7 mouse cellular contexts compared by ENCODE assay signal in the genomic region with DNA sequence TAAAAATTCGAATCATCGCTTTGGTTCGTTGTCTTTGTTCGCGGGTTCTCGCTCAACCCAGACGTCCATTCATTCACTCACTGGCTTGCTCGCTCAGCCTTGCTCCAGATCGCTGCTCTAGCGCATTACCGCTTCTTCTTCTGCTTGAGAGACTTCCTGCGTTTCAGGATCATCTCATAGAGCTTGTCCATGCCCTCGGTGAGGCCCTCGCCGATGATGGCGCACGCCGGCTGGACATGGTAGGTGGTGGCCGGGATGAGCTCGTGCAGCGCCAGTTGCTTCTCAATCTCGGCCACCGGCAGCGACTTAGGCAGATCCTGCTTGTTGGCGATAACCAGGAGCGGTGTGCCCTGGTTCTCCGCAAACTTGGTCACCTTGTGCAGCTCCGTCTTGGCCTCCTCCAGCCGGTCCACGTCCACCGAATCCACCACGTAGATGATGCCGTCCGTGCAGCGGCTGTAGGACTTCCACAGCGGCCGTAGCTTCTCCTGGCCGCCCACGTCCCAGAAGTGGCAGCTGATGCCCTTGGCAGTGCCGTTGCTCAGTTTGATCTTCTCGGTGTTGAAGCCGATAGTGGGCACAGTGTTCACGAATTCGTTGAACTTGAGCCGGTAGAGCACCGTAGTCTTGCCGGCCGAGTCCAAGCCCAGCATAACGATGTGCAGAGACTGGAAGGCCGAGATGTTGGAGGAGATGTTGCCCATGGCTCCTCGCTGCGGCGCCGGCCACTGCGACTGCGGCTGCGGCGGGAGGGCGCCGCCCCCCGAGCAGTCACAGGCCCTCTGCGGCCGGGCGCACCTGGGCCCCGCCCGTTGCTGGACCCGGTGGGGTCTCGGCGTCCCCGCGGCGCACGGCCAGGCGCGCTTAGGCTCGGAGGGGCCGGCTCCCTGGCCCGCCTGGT. TPM values are rescaled to one million over a fixed set of nuclear protein-coding genes. Genes with fewer than 3 reads are reported as not detected.
A peak's percentile ranks its signal among the peaks of the same experiment; 100 is the strongest.
DNase-seq lines count a peak whose midpoint lies in the region; ATAC-seq and TF ChIP-seq lines count a peak whose summit lies in the region.

No protein-coding gene starts in this region.

- ATAC-seq in forebrain, embryonic 12.5 days (ENCODE audit: low FRiP score), result peak; percentile 44
- ATAC-seq in hindbrain, embryonic 12.5 days (ENCODE audit: low FRiP score), result peak; percentile 61
- 0 out of 2 replicates have a peak, but pooled peaks have one; percentile 16 for ATAC-seq in megakaryocyte-erythroid progenitor cell, adult 5-6 weeks (replicated peaks; ENCODE audit: low FRiP score, low TSS enrichment, poor library complexity, severe bottlenecking)

- H3K4me2 ChIP-seq in forebrain, embryonic 12.5 days, result peak overlapping the region; percentile 70
- peak overlapping the region; percentile 74 for H3K4me2 ChIP-seq in hindbrain, embryonic 12.5 days (replicated peaks)

- H3K36me3 ChIP-seq in forebrain, embryonic 12.5 days (replicated peaks), result peaks cover 13% of the 10 kb centered on the region
- H3K36me3 ChIP-seq in hindbrain, embryonic 12.5 days, result peaks cover 15% of the 10 kb centered on the region
- peaks cover 7% of the 10 kb centered on the region for H3K36me3 ChIP-seq in limb, embryonic 10.5 days
- H3K36me3 ChIP-seq in spleen, adult 2 months (ENCODE audit: control insufficient read depth, insufficient read depth, low read length), result no peaks in the 10 kb centered on the region

- peak overlapping the region; percentile 96 for H3K4me3 ChIP-seq in bone marrow macrophage, adult 2 months (ENCODE audit: insufficient read depth, low read length)
- peak overlapping the region; percentile 95 for H3K4me3 ChIP-seq in forebrain, embryonic 12.5 days (replicated peaks)
- H3K4me3 ChIP-seq in hindbrain, embryonic 12.5 days, result peak overlapping the region; percentile 95
- peak overlapping the region; percentile 91 for H3K4me3 ChIP-seq in limb, embryonic 10.5 days
- H3K4me3 ChIP-seq in spleen, adult 2 months (ENCODE audit: extremely low read depth, insufficient read depth, insufficient read length), result peak overlapping the region; percentile 91

- TF ChIP-seq CTCF in bone marrow macrophage, adult 2 months (IDR thresholded peaks at IDR 0.05; ENCODE audit: low read depth, low read length), result no peak
- TF ChIP-seq CTCF in spleen, adult 2 months (IDR thresholded peaks at IDR 0.05; ENCODE audit: extremely low read depth, insufficient read depth, insufficient read length, insufficient replicate concordance), result no peak

- under 1% methylated on average over 78 of the region's 78 CpGs for WGBS in forebrain, embryonic 12.5 days
- 1% methylated on average over 78 of the region's 78 CpGs for WGBS in hindbrain, embryonic 12.5 days
- under 1% methylated on average over 78 of the region's 78 CpGs for WGBS in limb, embryonic 10.5 days
- WGBS in spleen, adult 2 months, result under 1% methylated on average over 78 of the region's 78 CpGs

- H3K27ac ChIP-seq in bone marrow macrophage, adult 2 months (ENCODE audit: insufficient read depth, low read depth, low read length), result peak overlapping the region; percentile 75
- peak overlapping the region; percentile 96 for H3K27ac ChIP-seq in forebrain, embryonic 12.5 days
- H3K27ac ChIP-seq in hindbrain, embryonic 12.5 days, result peak overlapping the region; percentile 98
- peak overlapping the region; percentile 97 for H3K27ac ChIP-seq in limb, embryonic 10.5 days
- peak overlapping the region; percentile 82 for H3K27ac ChIP-seq in spleen, adult 2 months (ENCODE audit: insufficient read depth, low read length)

- peak overlapping the region; percentile 97 for H3K9ac ChIP-seq in forebrain, embryonic 12.5 days
- peak overlapping the region; percentile 98 for H3K9ac ChIP-seq in hindbrain, embryonic 12.5 days

- DNase-seq in ES-CJ7 (ENCODE audit: low read depth, low spot score), result peak; percentile 25
- peak; percentile 70 for DNase-seq in limb, embryonic 10.5 days (ENCODE audit: low spot score)
- DNase-seq in spleen, adult 2 months (ENCODE audit: low read depth in 1 of 2, low spot score in 2 of 2), result peak in 1 of 2 experiments; percentile 16

- H3K27me3 ChIP-seq in forebrain, embryonic 12.5 days, result peaks cover 15% of the 10 kb centered on the region
- H3K27me3 ChIP-seq in hindbrain, embryonic 12.5 days, result no peaks in the 10 kb centered on the region
- peaks cover 13% of the 10 kb centered on the region; the same call in 1 of the 2 replicates for H3K27me3 ChIP-seq in limb, embryonic 10.5 days (ENCODE audit: low read depth, poor library complexity, severe bottlenecking)
- H3K27me3 ChIP-seq in spleen, adult 2 months (ENCODE audit: control insufficient read depth, insufficient read depth, low read length), result no peaks in the 10 kb centered on the region

- H3K9me3 ChIP-seq in forebrain, embryonic 12.5 days, result no peaks in the 10 kb centered on the region
- H3K9me3 ChIP-seq in hindbrain, embryonic 12.5 days (replicated peaks), result no peaks in the 10 kb centered on the region
- no peaks in the 10 kb centered on the region for H3K9me3 ChIP-seq in limb, embryonic 10.5 days (replicated peaks)

- H3K4me1 ChIP-seq in bone marrow macrophage, adult 2 months (ENCODE audit: control insufficient read depth, insufficient read depth, low read length), result peaks cover 15% of the 10 kb centered on the region
- peaks cover 26% of the 10 kb centered on the region for H3K4me1 ChIP-seq in forebrain, embryonic 12.5 days
- peaks cover 23% of the 10 kb centered on the region for H3K4me1 ChIP-seq in hindbrain, embryonic 12.5 days
- peaks cover 48% of the 10 kb centered on the region for H3K4me1 ChIP-seq in limb, embryonic 10.5 days
- no peaks in the 10 kb centered on the region; the same call in 1 of the 2 replicates for H3K4me1 ChIP-seq in spleen, adult 2 months (ENCODE audit: control insufficient read depth, insufficient read depth, insufficient read length)

- no peak for TF ChIP-seq POLR2A in bone marrow macrophage, adult 2 months (IDR thresholded peaks at IDR 0.05; ENCODE audit: borderline replicate concordance, low read depth, low read length)
- TF ChIP-seq POLR2A in spleen, adult 2 months (IDR thresholded peaks at IDR 0.05; ENCODE audit: low read depth, low read length), result no peak

RNA-seq across cellular contexts. Expression of gene Arl4c, which starts 0.8 kb away (rescaled TPM):
- 146 and 151 TPM in 2 replicates for polyA plus RNA-seq in bone marrow macrophage, adult 2 months (2012; ENCODE audit: insufficient read depth, insufficient read length, missing spikeins)
- polyA plus RNA-seq in forebrain, embryonic 12.5 days (2016; fragmentation: Nextera tagmentation; extraction: Ambion mirVana), result 34.7 and 35.2 TPM in 2 replicates
- 49.4 and 49.8 TPM in 2 replicates for polyA plus RNA-seq in hindbrain, embryonic 12.5 days (2016; fragmentation: Nextera tagmentation; extraction: Ambion mirVana)
- polyA plus RNA-seq in limb, embryonic 10.5 days (2016; fragmentation: Nextera tagmentation; extraction: Ambion mirVana), result 9.0 and 9.4 TPM in 2 replicates
- total RNA-seq in megakaryocyte-erythroid progenitor cell, adult 5-6 weeks (2014; fragmentation: Nextera tagmentation), result 0.87 and 1.6 TPM in 2 replicates
- total RNA-seq in megakaryocyte-erythroid progenitor cell, adult 5-6 weeks (2017), result 3.2 and 5.9 TPM in 2 replicates
- polyA plus RNA-seq in spleen, adult 2 months (2012; rRNA removed), result 31.0 and 46.1 TPM in 2 replicates
